Mouse (Mus musculus) forebrain, embryonic 13.5 days (tissue): ENCODE data around the gene Lcp1. TPM values are rescaled to one million over a fixed set of nuclear protein-coding genes. Genes with fewer than 3 reads are reported as not detected.

ENCODE experiments used
- ATAC-seq: fragments of 200-750 bp; cut with Nextera tagmentation; 2 replicates; pipeline ENCODE4 v1.8.0; 2017
- H3K27ac ChIP-seq: fragments of 300-500 bp; sonication (generic); 2 replicates; pipeline ENCODE4 v1.5.1; 2015; ENCODE audit warnings: inconsistent platforms, mild to moderate bottlenecking, moderate library complexity
- H3K27me3 ChIP-seq: fragments of 300-500 bp; sonication (generic); 2 replicates; pipeline ENCODE4 v1.6.1; 2015; ENCODE audit warnings: mild to moderate bottlenecking, inconsistent platforms
- H3K36me3 ChIP-seq: fragments of 300-500 bp; sonication (generic); 2 replicates; pipeline ENCODE4 v1.6.1; 2015; ENCODE audit warnings: mild to moderate bottlenecking, inconsistent platforms; ENCODE audit not compliant: poor library complexity, severe bottlenecking
- H3K4me1 ChIP-seq: fragments of 300-500 bp; sonication (generic); 2 replicates; pipeline ENCODE4 v1.6.1; 2015; ENCODE audit warnings: inconsistent platforms
- H3K4me2 ChIP-seq: fragments of 300-500 bp; sonication (generic); 2 replicates; pipeline ENCODE4 v1.6.1; 2015; ENCODE audit warnings: inconsistent platforms, mild to moderate bottlenecking, moderate library complexity
- H3K4me3 ChIP-seq: fragments of 300-500 bp; sonication (generic); 2 replicates; pipeline ENCODE4 v1.5.1; 2015; ENCODE audit warnings: mild to moderate bottlenecking, inconsistent platforms
- H3K9ac ChIP-seq: fragments of 300-500 bp; sonication (generic); 2 replicates; pipeline ENCODE4 v1.6.1; 2015; ENCODE audit warnings: mild to moderate bottlenecking, inconsistent platforms
- H3K9me3 ChIP-seq: fragments of 300-500 bp; sonication (generic); replicated peaks from 2 replicates; pipeline ENCODE4 v1.6.1; 2016; ENCODE audit warnings: inconsistent platforms
- WGBS: fragments of 180-500 bp; shearing (Covaris S2); methylation state at CpG from one replicate; pipeline ENCODE4 v1.1.7; 2015; 5-methylcytosine and 5-hydroxymethylcytosine counted together
- polyA plus RNA-seq: library from polyadenylated mRNA; unstranded; fragments of >200 nt; fragmentation: Nextera tagmentation; extraction: Ambion mirVana; gene quantifications from 2 replicates; pipeline ENCODE4 v1.2.1, GENCODE M21; 2015

Gene Lcp1
- polyA plus RNA-seq, 1 experiment from 2014 or later: 14.8 TPM

GRCm38 (mm10) chr14:75222386-75222785 is 91.5 kb downstream of the Lcp1 start:
- 88% methylated on average over 6 of the region's 6 CpGs for whole genome bisulfite sequencing
- ATAC-seq: no peak
- no peak overlapping the region for H3K4me2 ChIP-seq
- no peaks in the 10 kb centered on the region for H3K27me3 ChIP-seq
- H3K36me3 ChIP-seq: no peaks in the 10 kb centered on the region
- no peak overlapping the region for H3K27ac ChIP-seq
- no peak overlapping the region for H3K9ac ChIP-seq
- H3K4me1 ChIP-seq: peaks cover 28% of the 10 kb centered on the region
- no peaks in the 10 kb centered on the region for H3K9me3 ChIP-seq
- no peak overlapping the region for H3K4me3 ChIP-seq

- Histone ChIP-seq H3K27ac (no peak overlapping the region), H3K4me3 (no peak overlapping the region), H3K4me1 (peaks cover 18% of the 10 kb centered on the region), H3K36me3 (no peaks in the 10 kb centered on the region), H3K9ac (no peak overlapping the region), H3K4me2 (no peak overlapping the region), H3K9me3 (no peaks in the 10 kb centered on the region), H3K27me3 (no peaks in the 10 kb centered on the region)
- ATAC-seq: no peak
- WGBS: 83% methylated on average over 6 of the region's 6 CpGs
Observed at GRCm38 (mm10) chr14:75227453-75228084, 96.7 kb downstream of the Lcp1 start.

GRCm38 (mm10) chr14:75229834-75230233 is 98.9 kb downstream of the Lcp1 start:
- no peak overlapping the region for H3K27ac ChIP-seq
- 65% methylated on average over 2 of the region's 2 CpGs for WGBS
- no peak overlapping the region for H3K9ac ChIP-seq
- peaks cover 25% of the 10 kb centered on the region for H3K4me1 ChIP-seq
- no peaks in the 10 kb centered on the region for H3K9me3 ChIP-seq
- H3K36me3 ChIP-seq: no peaks in the 10 kb centered on the region
- H3K4me3 ChIP-seq: no peak overlapping the region
- H3K4me2 ChIP-seq: no peak overlapping the region
- ATAC-seq: no peak
- H3K27me3 ChIP-seq: no peaks in the 10 kb centered on the region

- Histone ChIP-seq H3K27me3 (no peaks in the 10 kb centered on the region), H3K4me1 (peaks cover 42% of the 10 kb centered on the region), H3K4me3 (no peak overlapping the region), H3K4me2 (no peak overlapping the region), H3K36me3 (no peaks in the 10 kb centered on the region), H3K27ac (no peak overlapping the region), H3K9ac (no peak overlapping the region), H3K9me3 (no peaks in the 10 kb centered on the region)
- ATAC-seq: no peak
- 96% methylated on average over 5 of the region's 5 CpGs for WGBS
Observed at GRCm38 (mm10) chr14:75233070-75233469, 102.2 kb downstream of the Lcp1 start.

- peak overlapping the region; percentile 95 for H3K27ac ChIP-seq
- peak overlapping the region; percentile 46; the same call in 1 of the 2 replicates for H3K9ac ChIP-seq
- H3K27me3 ChIP-seq: no peaks in the 10 kb centered on the region
- peak overlapping the region; percentile 51 for H3K4me2 ChIP-seq
- H3K36me3 ChIP-seq: no peaks in the 10 kb centered on the region
- H3K9me3 ChIP-seq: no peaks in the 10 kb centered on the region
- peak; percentile 48 for ATAC-seq
- 27% methylated on average over 8 of the region's 8 CpGs for WGBS
- H3K4me1 ChIP-seq: peaks cover 38% of the 10 kb centered on the region
- no peak overlapping the region for H3K4me3 ChIP-seq
Observed at GRCm38 (mm10) chr14:75235552-75235951, 104.7 kb downstream of the Lcp1 start.

GRCm38 (mm10) chr14:75235955-75236635 is 105.2 kb downstream of the Lcp1 start:
- Histone ChIP-seq H3K4me1 (peaks cover 38% of the 10 kb centered on the region), H3K4me2 (peak overlapping the region; percentile 51), H3K36me3 (no peaks in the 10 kb centered on the region), H3K9ac (peak overlapping the region; percentile 46; the same call in 1 of the 2 replicates), H3K27me3 (no peaks in the 10 kb centered on the region), H3K9me3 (no peaks in the 10 kb centered on the region), H3K27ac (peak overlapping the region; percentile 95), H3K4me3 (no peak overlapping the region)
- WGBS: 5% methylated on average over 9 of the region's 9 CpGs
- ATAC-seq: peak; percentile 96

- H3K27me3 ChIP-seq: no peaks in the 10 kb centered on the region
- peak overlapping the region; percentile 91 for H3K27ac ChIP-seq
- WGBS: 18% methylated on average over 4 of the region's 4 CpGs
- ATAC-seq: peak; percentile 49
- no peak overlapping the region for H3K4me3 ChIP-seq
- no peaks in the 10 kb centered on the region for H3K9me3 ChIP-seq
- H3K36me3 ChIP-seq: no peaks in the 10 kb centered on the region
- 0 out of 2 replicates have a peak overlapping the region, but pooled peaks have one; percentile 2 for H3K4me2 ChIP-seq
- peaks cover 38% of the 10 kb centered on the region for H3K4me1 ChIP-seq
- H3K9ac ChIP-seq: no peak overlapping the region
Observed at GRCm38 (mm10) chr14:75236636-75237003, 105.7 kb downstream of the Lcp1 start.

- Histone ChIP-seq H3K9ac (no peak overlapping the region), H3K27ac (peak overlapping the region; percentile 91), H3K4me3 (no peak overlapping the region), H3K4me1 (peaks cover 38% of the 10 kb centered on the region), H3K36me3 (no peaks in the 10 kb centered on the region), H3K4me2 (no peak overlapping the region), H3K9me3 (no peaks in the 10 kb centered on the region), H3K27me3 (no peaks in the 10 kb centered on the region)
- WGBS: 40% methylated on average over 8 of the region's 8 CpGs
- ATAC-seq: no peak
Observed at GRCm38 (mm10) chr14:75237096-75237495, 106.2 kb downstream of the Lcp1 start.

- no peak for ATAC-seq
- no peaks in the 10 kb centered on the region for H3K36me3 ChIP-seq
- H3K4me3 ChIP-seq: no peak overlapping the region
- no peaks in the 10 kb centered on the region for H3K9me3 ChIP-seq
- peak overlapping the region; percentile 91 for H3K27ac ChIP-seq
- 72% methylated on average over 6 of the region's 6 CpGs for WGBS
- no peak overlapping the region for H3K9ac ChIP-seq
- no peak overlapping the region for H3K4me2 ChIP-seq
- peaks cover 38% of the 10 kb centered on the region for H3K4me1 ChIP-seq
- no peaks in the 10 kb centered on the region for H3K27me3 ChIP-seq
Observed at GRCm38 (mm10) chr14:75238054-75238692, 107.3 kb downstream of the Lcp1 start.

- H3K4me3 ChIP-seq: no peak within 1 kb of the TSS
- peaks cover 22% of the 10 kb centered on the region for H3K4me1 ChIP-seq
- H3K4me2 ChIP-seq: no peak within 1 kb of the TSS
- 93% methylated on average over 5 of the region's 5 CpGs for WGBS
- no peaks in the 10 kb centered on the region for H3K9me3 ChIP-seq
- no peaks in the 10 kb centered on the region for H3K27me3 ChIP-seq
- H3K27ac ChIP-seq: no peak within 1 kb of the TSS
- no peak for ATAC-seq
- no peaks in the 10 kb centered on the region for H3K36me3 ChIP-seq
- H3K9ac ChIP-seq: no peak within 1 kb of the TSS
Observed at GRCm38 (mm10) chr14:75242087-75242486, 111.2 kb downstream of the Lcp1 start, which contains the start of gene Cpb2. Cpb2 (plus strand) TSS chr14:75242287.

GRCm38 (mm10) chr14:75246024-75247000 is 115.4 kb downstream of the Lcp1 start:
- ATAC-seq: 0 out of 2 replicates have a peak, but pooled peaks have one; percentile 62
- Histone ChIP-seq H3K36me3 (no peaks in the 10 kb centered on the region), H3K27ac (peak overlapping the region; percentile 68), H3K4me1 (peaks cover 11% of the 10 kb centered on the region), H3K4me2 (no peak overlapping the region), H3K9ac (no peak overlapping the region), H3K9me3 (no peaks in the 10 kb centered on the region), H3K27me3 (no peaks in the 10 kb centered on the region), H3K4me3 (no peak overlapping the region)
- 74% methylated on average over 11 of the region's 11 CpGs for WGBS
